ENCODE assay signal across 8 mouse cellular contexts in the genomic region with DNA sequence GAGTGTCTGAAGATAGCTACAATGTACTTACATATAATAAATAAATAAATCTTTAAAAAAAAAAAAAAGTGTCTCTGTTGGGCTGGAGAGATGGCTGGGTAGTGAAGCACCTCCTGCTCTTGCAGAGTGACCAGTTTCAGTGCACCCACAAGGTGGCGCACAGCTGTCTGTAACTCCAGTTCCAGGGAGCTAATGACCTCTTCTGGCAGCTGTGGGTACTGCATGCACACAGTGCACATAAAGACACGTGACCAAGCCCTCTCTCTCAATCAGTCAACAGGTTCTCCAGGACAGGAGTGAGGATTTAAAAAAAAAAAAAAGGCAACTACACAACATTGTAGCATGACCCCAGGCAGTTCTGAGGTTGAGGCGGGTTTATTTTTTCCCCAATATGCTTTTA. TPM values are rescaled to one million over a fixed set of nuclear protein-coding genes. Genes with fewer than 3 reads are reported as not detected.
A peak's percentile ranks its signal among the peaks of the same experiment; 100 is the strongest.
DNase-seq lines count a peak whose midpoint lies in the region; ATAC-seq lines count a peak whose summit lies in the region.

No protein-coding gene starts in this region.

- H3K4me1 ChIP-seq in hindbrain, embryonic 10.5 days (replicated peaks): no peaks in the 10 kb centered on the region
- H3K4me1 ChIP-seq in hindbrain, embryonic 12.5 days: no peaks in the 10 kb centered on the region

- no peak overlapping the region for H3K27ac ChIP-seq in hindbrain, embryonic 10.5 days
- H3K27ac ChIP-seq in hindbrain, embryonic 12.5 days: no peak overlapping the region

- no peak overlapping the region for H3K4me3 ChIP-seq in hindbrain, embryonic 10.5 days
- H3K4me3 ChIP-seq in hindbrain, embryonic 12.5 days: no peak overlapping the region

- no peak overlapping the region for H3K9ac ChIP-seq in hindbrain, embryonic 12.5 days

- no peak overlapping the region for H3K4me2 ChIP-seq in hindbrain, embryonic 12.5 days (replicated peaks)

- H3K36me3 ChIP-seq in hindbrain, embryonic 10.5 days: no peaks in the 10 kb centered on the region
- no peaks in the 10 kb centered on the region for H3K36me3 ChIP-seq in hindbrain, embryonic 12.5 days

- DNase-seq in hindbrain, embryonic 10.5 days (ENCODE audit: low spot score): peak; percentile 20
- DNase-seq in A20 (ENCODE audit: low read depth, low spot score) (peak; percentile 69), MEL-GATA-1-ER (ENCODE audit: extremely low read depth, low read depth) (peak; percentile 21)
- peak; percentile 2 to 16 for DNase-seq in spleen, postnatal 36 days (ENCODE audit: low spot score in 2 of 2)
- DNase-seq in cerebellum, adult 9-11 months: no peak
- no peak for DNase-seq in layer of hippocampus, adult 18-20 months (ENCODE audit: low spot score in 2 of 2)

- WGBS in hindbrain, embryonic 10.5 days: 83% methylated on average over 3 of the region's 3 CpGs
- 85% methylated on average over 3 of the region's 3 CpGs for WGBS in hindbrain, embryonic 12.5 days

- H3K9me3 ChIP-seq in hindbrain, embryonic 10.5 days: 0 out of 2 replicates have a peak, but pooled peaks cover 4% of the 10 kb centered on the region
- H3K9me3 ChIP-seq in hindbrain, embryonic 12.5 days (replicated peaks): no peaks in the 10 kb centered on the region

- H3K27me3 ChIP-seq in hindbrain, embryonic 10.5 days (ENCODE audit: insufficient read depth, poor library complexity, severe bottlenecking): no peaks in the 10 kb centered on the region
- H3K27me3 ChIP-seq in hindbrain, embryonic 12.5 days: no peaks in the 10 kb centered on the region

- no peak for ATAC-seq in hindbrain, embryonic 12.5 days (ENCODE audit: low FRiP score)
- peak; percentile 17 to 64; a peak in 1 of 4 replicates for ATAC-seq in hematopoietic stem cell, adult 5-6 weeks (replicated peaks in 1 of 2; ENCODE audit: insufficient read depth in 1 of 2, low FRiP score in 2 of 2, low TSS enrichment in 1 of 2, low read depth in 1 of 2, poor library complexity in 2 of 2, severe bottlenecking in 2 of 2)

RNA-seq across cellular contexts. Expression of a gene that starts 17.8 kb away (rescaled TPM):
- polyA plus RNA-seq in hindbrain, embryonic 10.5 days (2016; fragmentation: Nextera tagmentation; extraction: Ambion mirVana): 25.9 and 28.9 TPM in 2 replicates
- 32.9 and 34.5 TPM in 2 replicates for polyA plus RNA-seq in hindbrain, embryonic 12.5 days (2016; fragmentation: Nextera tagmentation; extraction: Ambion mirVana)
- total RNA-seq in hematopoietic stem cell, adult 5-6 weeks (2017): 44.7 and 47.4 TPM in 2 replicates
- 10 to 100 TPM; 21.3 TPM for total RNA-seq in layer of hippocampus, adult 18-20 months (2021)

Comparison
In these comparisons a context has a peak if more than half of its experiments do, and no peak if none do; other contexts are left out.
1. DNase-seq: peak in hindbrain, embryonic 10.5 days (single experiment), A20 (single experiment), MEL-GATA-1-ER (single experiment) and spleen, postnatal 36 days (2 of 2); none in cerebellum, adult 9-11 months (single experiment) and layer of hippocampus, adult 18-20 months (0 of 2).